Mouse (Mus musculus) lung, postnatal 4 days (tissue): Measurements from ENCODE around the gene Lhx6.
"Not testable (repeated sequence)": the region's sequence is repeated elsewhere in the genome, so short reads cannot be mapped to it uniquely, and the experiment has no call there.

Experiments
- DNase-seq, 2 experiments: peaks; one replicate each; pipeline ENCODE4 v3.0.0; 2021

Gene Lhx6

GRCm38 (mm10) chr2:36104956-36105741 lies at the start of gene Lhx6:
Gene Lhx6 (minus strand): TSS chr2:36105408.
- DNase-seq, result peak; percentile 25 to 48

GRCm38 (mm10) chr2:36152401-36152800 lies 47.2 kb upstream of the Lhx6 start:
- DNase-seq, result not testable (repeated sequence)

GRCm38 (mm10) chr2:36148876-36149365 lies 43.7 kb upstream of the Lhx6 start:
- no peak for DNase-seq

GRCm38 (mm10) chr2:36139096-36139495 lies 33.9 kb upstream of the Lhx6 start:
- DNase-seq, result no peak

GRCm38 (mm10) chr2:36136300-36136941 lies 31.2 kb upstream of the Lhx6 start, which contains the start of the genes Mrrf and Rbm18:
Gene Mrrf (plus strand): TSS chr2:36136389.
Gene Rbm18 (minus strand): TSS chr2:36136773.
- peak; percentile 94 to 95 for DNase-seq

GRCm38 (mm10) chr2:36135887-36136286 lies 30.7 kb upstream of the Lhx6 start:
- no peak for DNase-seq

GRCm38 (mm10) chr2:36129051-36129450 lies 23.8 kb upstream of the Lhx6 start:
- no peak for DNase-seq

GRCm38 (mm10) chr2:36127973-36128372 lies 22.8 kb upstream of the Lhx6 start:
- no peak for DNase-seq

- no peak for DNase-seq
These were observed 21.7 kb upstream of the Lhx6 start for GRCm38 (mm10) chr2:36126795-36127429.

GRCm38 (mm10) chr2:36112632-36113031 lies 7.4 kb upstream of the Lhx6 start:
- DNase-seq, result no peak

GRCm38 (mm10) chr2:36108615-36109014 lies 3.4 kb upstream of the Lhx6 start:
- DNase-seq, result no peak

- no peak for DNase-seq
These were observed 712 bp downstream of the Lhx6 start for GRCm38 (mm10) chr2:36104436-36104955.

- DNase-seq, result peak; percentile 24 to 32
These were observed 1.4 kb downstream of the Lhx6 start for GRCm38 (mm10) chr2:36103555-36104367.

GRCm38 (mm10) chr2:36103069-36103554 lies 2.1 kb downstream of the Lhx6 start:
- no peak for DNase-seq

GRCm38 (mm10) chr2:36102559-36102946 lies 2.7 kb downstream of the Lhx6 start:
- peak; percentile 32 to 39 for DNase-seq

- DNase-seq, result no peak
These were observed 3.2 kb downstream of the Lhx6 start for GRCm38 (mm10) chr2:36101866-36102558.

- DNase-seq, result no peak
These were observed 5.5 kb downstream of the Lhx6 start for GRCm38 (mm10) chr2:36099739-36100138.

- no peak for DNase-seq
These were observed 7.2 kb downstream of the Lhx6 start for GRCm38 (mm10) chr2:36098021-36098420.

GRCm38 (mm10) chr2:36097129-36097815 lies 7.9 kb downstream of the Lhx6 start:
- DNase-seq, result no peak

- no peak for DNase-seq
These were observed 11.2 kb downstream of the Lhx6 start for GRCm38 (mm10) chr2:36093914-36094475.

GRCm38 (mm10) chr2:36093301-36093700 lies 11.9 kb downstream of the Lhx6 start:
- DNase-seq, result no peak
